25 mouse cellular contexts compared by ENCODE assay signal in the genomic region with DNA sequence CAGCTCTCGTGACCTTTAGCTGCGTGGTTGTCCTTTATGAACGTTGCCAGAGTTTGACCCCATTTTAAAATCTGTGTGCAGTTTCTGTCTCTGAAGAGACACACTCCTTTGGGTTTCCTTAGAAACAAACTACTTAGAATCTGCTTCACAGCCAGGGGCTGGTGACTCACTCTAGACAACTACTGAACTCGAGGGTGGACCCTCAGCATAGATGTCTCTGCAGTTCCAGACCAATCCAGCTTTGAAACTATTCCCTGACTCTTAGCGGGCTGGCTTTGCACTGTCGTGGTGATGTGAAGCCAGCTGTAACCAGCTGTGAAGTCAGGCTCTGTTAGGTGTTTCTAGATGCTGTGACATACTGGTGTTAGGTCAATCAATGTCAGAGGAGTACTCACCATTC. TPM values are rescaled to one million over a fixed set of nuclear protein-coding genes. Genes with fewer than 3 reads are reported as not detected.
DNase-seq lines count a peak whose midpoint lies in the region; ATAC-seq and TF ChIP-seq lines count a peak whose summit lies in the region.
"Had no signal": no experiment of that assay in that cellular context is flagged by ENCODE, and none has a peak within 500 bp of the region (broad histone marks: within the 10 kb centered on the region; RNA-seq: fewer than 3 reads in every experiment).

No protein-coding gene starts in this region.

- H3K4me3 ChIP-seq in lung, embryonic 16.5 days (ENCODE audit: low read length) = no peak overlapping the region
- no peak overlapping the region for H3K4me3 ChIP-seq in stomach, postnatal 0 days (ENCODE audit: low read depth, low read length)
- H3K4me3 ChIP-seq: forebrain, embryonic 13.5 days; heart, adult 2 months; heart, embryonic 13.5 days; hindbrain, embryonic 13.5 days; kidney, embryonic 15.5 days; liver, embryonic 13.5 days had no signal

- no peaks in the 10 kb centered on the region for H3K27me3 ChIP-seq in lung, embryonic 16.5 days (ENCODE audit: control insufficient read depth, insufficient read depth, low read depth, low read length)
- no peaks in the 10 kb centered on the region for H3K27me3 ChIP-seq in stomach, postnatal 0 days (ENCODE audit: control insufficient read depth, insufficient read depth, low read length)
- H3K27me3 ChIP-seq: forebrain, embryonic 13.5 days; heart, embryonic 13.5 days; kidney, embryonic 15.5 days had no signal

- no peaks in the 10 kb centered on the region for H3K36me3 ChIP-seq in lung, embryonic 16.5 days (ENCODE audit: control insufficient read depth, insufficient read depth, low read length)
- no peaks in the 10 kb centered on the region for H3K36me3 ChIP-seq in stomach, postnatal 0 days (ENCODE audit: control insufficient read depth, insufficient read depth, low read length)
- H3K36me3 ChIP-seq: heart, embryonic 13.5 days; hindbrain, embryonic 13.5 days; kidney, embryonic 15.5 days; liver, embryonic 13.5 days had no signal

- DNase-seq in heart, postnatal 10 days = peak; percentile 40 to 41
- DNase-seq in heart, postnatal 25 days (ENCODE audit: low spot score) = no peak
- no peak for DNase-seq in lung, postnatal 25 days (ENCODE audit: low spot score)
- peak; percentile 46 for DNase-seq in ZHBTc4 (ENCODE audit: low read depth, low spot score)
- no peak for DNase-seq in stomach, postnatal 0 days (ENCODE audit: low spot score)
- DNase-seq in thymus, adult 18-20 months = no peak
- DNase-seq: adrenal gland, adult 8-10 months; B cell, adult 2 months; cerebellum, adult 8-10 months; cerebellum, postnatal 25 days; heart, postnatal 36 days; kidney, postnatal 36 days; liver, embryonic 13.5 days; right cerebral cortex, adult 18-20 months; spleen, adult 18-20 months; thymus, postnatal 4 days had no signal

- no peak for TF ChIP-seq CTCF in stomach, postnatal 0 days (IDR thresholded peaks at IDR 0.05; ENCODE audit: low read depth)

- WGBS in lung, embryonic 16.5 days = 51% methylated on average over 6 of the region's 6 CpGs
- 58% methylated on average over 6 of the region's 6 CpGs for WGBS in stomach, postnatal 0 days

- no peak overlapping the region for H3K27ac ChIP-seq in lung, embryonic 16.5 days (ENCODE audit: low read length)
- peak overlapping the region; percentile 35 for H3K27ac ChIP-seq in stomach, postnatal 0 days (replicated peaks)
- H3K27ac ChIP-seq: forebrain, embryonic 13.5 days; heart, adult 2 months; heart, embryonic 13.5 days; hindbrain, embryonic 13.5 days; kidney, embryonic 15.5 days; liver, embryonic 13.5 days had no signal

- no peak overlapping the region for H3K9ac ChIP-seq in lung, embryonic 16.5 days (ENCODE audit: low read length)
- H3K9ac ChIP-seq in stomach, postnatal 0 days (ENCODE audit: low read length) = no peak overlapping the region
- H3K9ac ChIP-seq: forebrain, embryonic 13.5 days; heart, embryonic 13.5 days; hindbrain, embryonic 13.5 days; kidney, embryonic 15.5 days; liver, embryonic 13.5 days had no signal

- peaks cover 12% of the 10 kb centered on the region for H3K4me1 ChIP-seq in lung, embryonic 16.5 days (replicated peaks; ENCODE audit: control insufficient read depth, insufficient read depth, low read length)
- H3K4me1 ChIP-seq in stomach, postnatal 0 days (replicated peaks; ENCODE audit: control insufficient read depth, insufficient read depth) = no peaks in the 10 kb centered on the region

- peak; percentile 42 for ATAC-seq in lung, embryonic 16.5 days (ENCODE audit: low read depth)
- peak; percentile 65; the same call in 1 of the 2 replicates for ATAC-seq in stomach, postnatal 0 days (ENCODE audit: low FRiP score, low TSS enrichment)
- ATAC-seq: forebrain, embryonic 13.5 days; intestine, postnatal 0 days; midbrain, embryonic 16.5 days had no signal

- H3K4me2 ChIP-seq in lung, embryonic 16.5 days (ENCODE audit: low read depth, low read length) = no peak overlapping the region
- H3K4me2 ChIP-seq in stomach, postnatal 0 days (replicated peaks; ENCODE audit: low read depth) = no peak overlapping the region
- H3K4me2 ChIP-seq: forebrain, embryonic 13.5 days; heart, embryonic 13.5 days; hindbrain, embryonic 13.5 days; kidney, embryonic 15.5 days; liver, embryonic 13.5 days; midbrain, embryonic 11.5 days had no signal

- H3K9me3 ChIP-seq in lung, embryonic 16.5 days (ENCODE audit: control insufficient read depth, low read length) = no peaks in the 10 kb centered on the region
- H3K9me3 ChIP-seq in stomach, postnatal 0 days (ENCODE audit: control insufficient read depth, low read length) = no peaks in the 10 kb centered on the region
- H3K9me3 ChIP-seq: forebrain, embryonic 13.5 days; heart, embryonic 13.5 days; hindbrain, embryonic 13.5 days; kidney, embryonic 15.5 days; liver, embryonic 13.5 days had no signal

- no peak for TF ChIP-seq EP300 in stomach, postnatal 0 days (optimal IDR thresholded peaks at IDR 0.05)

- intact Hi-C loops in heart, postnatal 10 days (cut with DNase I) = no loop called here
- intact Hi-C loops in heart, postnatal 25 days (cut with DNase I) = no loop called here

RNA-seq across cellular contexts. Expression of a gene that starts 33.8 kb away (rescaled TPM):
- 10 to 100 TPM; 40.3 to 43.1 TPM for total RNA-seq in heart, postnatal 10 days (2021)
- total RNA-seq in heart, postnatal 25 days (2021) = 10 to 100 TPM; 32.3 to 40.3 TPM
- 47.3 and 51.8 TPM in 2 replicates for polyA plus RNA-seq in lung, embryonic 16.5 days (2015; fragmentation: Nextera tagmentation; extraction: Ambion mirVana)
- polyA plus RNA-seq in stomach, postnatal 0 days (2015; fragmentation: Nextera tagmentation; extraction: Ambion mirVana) = 85.2 and 94.2 TPM in 2 replicates

Comparison
In these comparisons a context has a peak if more than half of its experiments do, and no peak if none do; other contexts are left out.
1. DNase-seq: peak in heart, postnatal 10 days (2 of 2) and ZHBTc4 (single experiment); none in heart, postnatal 25 days (single experiment), lung, postnatal 25 days (single experiment), stomach, postnatal 0 days (single experiment) and thymus, adult 18-20 months (0 of 2).